Mouse (Mus musculus): ENCODE measurements around the gene Golt1a. TPM values are rescaled to one million over a fixed set of nuclear protein-coding genes. Genes with fewer than 3 reads are reported as not detected.
A peak's percentile ranks its signal among the peaks of the same experiment; 100 is the strongest.

Golt1a gene
- polyA plus RNA-seq, 1 experiment from 2014 or later: 0.26 TPM

GRCm38 (mm10) chr1:133267813-133268492 lies 41.6 kb upstream of the Golt1a start:
- Histone ChIP-seq H3K27me3 (replicated peaks; ENCODE audit: insufficient read depth, low read length) (no peaks in the 10 kb centered on the region), H3K27ac (ENCODE audit: low read length) (no peak overlapping the region), H3K4me2 (replicated peaks; ENCODE audit: low read depth, low read length) (no peak overlapping the region), H3K9ac (replicated peaks; ENCODE audit: low read depth) (no peak overlapping the region), H3K36me3 (ENCODE audit: insufficient read depth, low read length) (no peaks in the 10 kb centered on the region), H3K4me3 (ENCODE audit: low read depth, low read length) (no peak overlapping the region), H3K9me3 (ENCODE audit: low read length) (no peaks in the 10 kb centered on the region), H3K4me1 (ENCODE audit: insufficient read depth, low read depth, low read length) (no peaks in the 10 kb centered on the region)
- no peak for ATAC-seq
- WGBS: 43% methylated on average over 10 of the region's 10 CpGs
- no peak for TF ChIP-seq CTCF (IDR thresholded peaks at IDR 0.05)
- DNase-seq (ENCODE audit: low spot score): no peak

- no peaks in the 10 kb centered on the region for H3K4me1 ChIP-seq (ENCODE audit: insufficient read depth, low read depth, low read length)
- H3K36me3 ChIP-seq (ENCODE audit: insufficient read depth, low read length): no peaks in the 10 kb centered on the region
- H3K4me2 ChIP-seq (replicated peaks; ENCODE audit: low read depth, low read length): no peak overlapping the region
- H3K9me3 ChIP-seq (ENCODE audit: low read length): no peaks in the 10 kb centered on the region
- no peak overlapping the region for H3K27ac ChIP-seq (ENCODE audit: low read length)
- H3K27me3 ChIP-seq (replicated peaks; ENCODE audit: insufficient read depth, low read length): no peaks in the 10 kb centered on the region
- no peak for DNase-seq (ENCODE audit: low spot score)
- no peak; the same call in 1 of the 2 replicates for ATAC-seq
- TF ChIP-seq EP300 (IDR thresholded peaks at IDR 0.05) (no peak), CTCF (IDR thresholded peaks at IDR 0.05) (peak; percentile 65)
- WGBS: 69% methylated on average over 3 of the region's 3 CpGs
- H3K9ac ChIP-seq (replicated peaks; ENCODE audit: low read depth): no peak overlapping the region
- H3K4me3 ChIP-seq (ENCODE audit: low read depth, low read length): no peak overlapping the region
Measured at GRCm38 (mm10) chr1:133268503-133268902, 41.1 kb upstream of the Golt1a start.

GRCm38 (mm10) chr1:133270336-133270735 lies 39.3 kb upstream of the Golt1a start:
- no peak for TF ChIP-seq CTCF (IDR thresholded peaks at IDR 0.05)
- TF ChIP-seq EP300 (IDR thresholded peaks at IDR 0.05): no peak
- H3K9me3 ChIP-seq (ENCODE audit: low read length): no peaks in the 10 kb centered on the region
- no peak overlapping the region for H3K27ac ChIP-seq (ENCODE audit: low read length)
- no peak overlapping the region for H3K9ac ChIP-seq (replicated peaks; ENCODE audit: low read depth)
- no peaks in the 10 kb centered on the region for H3K36me3 ChIP-seq (ENCODE audit: insufficient read depth, low read length)
- H3K4me1 ChIP-seq (ENCODE audit: insufficient read depth, low read depth, low read length): no peaks in the 10 kb centered on the region
- no peaks in the 10 kb centered on the region for H3K27me3 ChIP-seq (replicated peaks; ENCODE audit: insufficient read depth, low read length)
- DNase-seq (ENCODE audit: low spot score): no peak
- H3K4me3 ChIP-seq (ENCODE audit: low read depth, low read length): no peak overlapping the region
- no peak overlapping the region for H3K4me2 ChIP-seq (replicated peaks; ENCODE audit: low read depth, low read length)
- peak; percentile 23; the same call in 1 of the 2 replicates for ATAC-seq
- WGBS: 43% methylated on average over 6 of the region's 6 CpGs

- Histone ChIP-seq H3K9me3 (ENCODE audit: low read length) (no peaks in the 10 kb centered on the region), H3K27ac (ENCODE audit: low read length) (no peak overlapping the region), H3K27me3 (replicated peaks; ENCODE audit: insufficient read depth, low read length) (no peaks in the 10 kb centered on the region), H3K4me1 (ENCODE audit: insufficient read depth, low read depth, low read length) (no peaks in the 10 kb centered on the region), H3K4me3 (ENCODE audit: low read depth, low read length) (no peak overlapping the region), H3K4me2 (replicated peaks; ENCODE audit: low read depth, low read length) (no peak overlapping the region), H3K9ac (replicated peaks; ENCODE audit: low read depth) (no peak overlapping the region), H3K36me3 (ENCODE audit: insufficient read depth, low read length) (no peaks in the 10 kb centered on the region)
- TF ChIP-seq EP300 (IDR thresholded peaks at IDR 0.05) (no peak), CTCF (IDR thresholded peaks at IDR 0.05) (no peak)
- no peak for DNase-seq (ENCODE audit: low spot score)
- no peak for ATAC-seq
- WGBS: 90% methylated on average over 19 of the region's 19 CpGs
Measured at GRCm38 (mm10) chr1:133274163-133274562, 35.4 kb upstream of the Golt1a start.

GRCm38 (mm10) chr1:133276983-133277382 lies 32.6 kb upstream of the Golt1a start:
- no peak for TF ChIP-seq EP300 (IDR thresholded peaks at IDR 0.05)
- no peak for TF ChIP-seq CTCF (IDR thresholded peaks at IDR 0.05)
- peak; percentile 16 for DNase-seq (ENCODE audit: low spot score)
- whole genome bisulfite sequencing: 62% methylated on average over 5 of the region's 5 CpGs
- Histone ChIP-seq H3K27me3 (replicated peaks; ENCODE audit: insufficient read depth, low read length) (no peaks in the 10 kb centered on the region), H3K36me3 (ENCODE audit: insufficient read depth, low read length) (no peaks in the 10 kb centered on the region), H3K9ac (replicated peaks; ENCODE audit: low read depth) (no peak overlapping the region), H3K4me2 (replicated peaks; ENCODE audit: low read depth, low read length) (no peak overlapping the region), H3K27ac (ENCODE audit: low read length) (no peak overlapping the region), H3K9me3 (ENCODE audit: low read length) (no peaks in the 10 kb centered on the region), H3K4me1 (ENCODE audit: insufficient read depth, low read depth, low read length) (no peaks in the 10 kb centered on the region), H3K4me3 (ENCODE audit: low read depth, low read length) (no peak overlapping the region)
- peak; percentile 19; the same call in 1 of the 2 replicates for ATAC-seq

- ATAC-seq: no peak
- no peak for DNase-seq (ENCODE audit: low spot score)
- no peak overlapping the region for H3K4me3 ChIP-seq (ENCODE audit: low read depth, low read length)
- H3K4me1 ChIP-seq (ENCODE audit: insufficient read depth, low read depth, low read length): no peaks in the 10 kb centered on the region
- H3K27ac ChIP-seq (ENCODE audit: low read length): no peak overlapping the region
- H3K27me3 ChIP-seq (replicated peaks; ENCODE audit: insufficient read depth, low read length): no peaks in the 10 kb centered on the region
- H3K36me3 ChIP-seq (ENCODE audit: insufficient read depth, low read length): no peaks in the 10 kb centered on the region
- H3K4me2 ChIP-seq (replicated peaks; ENCODE audit: low read depth, low read length): no peak overlapping the region
- 69% methylated on average over 6 of the region's 6 CpGs for WGBS
- H3K9me3 ChIP-seq (ENCODE audit: low read length): no peaks in the 10 kb centered on the region
- no peak overlapping the region for H3K9ac ChIP-seq (replicated peaks; ENCODE audit: low read depth)
- TF ChIP-seq CTCF (IDR thresholded peaks at IDR 0.05) (no peak), EP300 (IDR thresholded peaks at IDR 0.05) (no peak)
Measured at GRCm38 (mm10) chr1:133278539-133278938, 31.1 kb upstream of the Golt1a start.
